Mouse (Mus musculus): ENCODE results near the gene Scn2a. TPM values are rescaled to one million over a fixed set of nuclear protein-coding genes. Genes with fewer than 3 reads are reported as not detected.

Gene Scn2a
- total and polyA plus RNA-seq, 2 experiments from 2014 or later: 65.6 to 105 TPM

GRCm38 (mm10) chr2:65701175-65701574 is 80.6 kb downstream of the Scn2a start:
- no peak for TF ChIP-seq CTCF (IDR thresholded peaks at IDR 0.05)
- no peaks in the 10 kb centered on the region for H3K4me1 ChIP-seq (ENCODE audit: insufficient read depth, low read length)
- no peak overlapping the region for H3K4me3 ChIP-seq (ENCODE audit: low read depth, low read length)
- WGBS: 74% methylated on average over 3 of the region's 3 CpGs
- ATAC-seq (ENCODE audit: low FRiP score): no peak
- DNase-seq (ENCODE audit: low spot score): no peak
- no peak overlapping the region for H3K27ac ChIP-seq (ENCODE audit: low read depth, low read length)
- H3K36me3 ChIP-seq (ENCODE audit: insufficient read depth, low read length): peaks cover 17% of the 10 kb centered on the region; the same call in 1 of the 2 replicates
- H3K27me3 ChIP-seq (ENCODE audit: insufficient read depth, low read length): no peaks in the 10 kb centered on the region
- H3K9me3 ChIP-seq (ENCODE audit: low read length): no peaks in the 10 kb centered on the region
- no peak overlapping the region for H3K9ac ChIP-seq (replicated peaks; ENCODE audit: low read length, poor library complexity, severe bottlenecking)
- H3K4me2 ChIP-seq (ENCODE audit: low read depth, low read length, poor library complexity, severe bottlenecking): no peak overlapping the region

GRCm38 (mm10) chr2:65722219-65722800 is 101.7 kb downstream of the Scn2a start:
- H3K4me1 ChIP-seq (ENCODE audit: insufficient read depth, low read length): no peaks in the 10 kb centered on the region
- no peak overlapping the region for H3K4me2 ChIP-seq (ENCODE audit: low read depth, low read length, poor library complexity, severe bottlenecking)
- 95% methylated on average over 6 of the region's 6 CpGs for WGBS
- H3K36me3 ChIP-seq (ENCODE audit: insufficient read depth, low read length): peaks cover 7% of the 10 kb centered on the region; the same call in 1 of the 2 replicates
- no peaks in the 10 kb centered on the region for H3K27me3 ChIP-seq (ENCODE audit: insufficient read depth, low read length)
- no peak overlapping the region for H3K27ac ChIP-seq (ENCODE audit: low read depth, low read length)
- H3K4me3 ChIP-seq (ENCODE audit: low read depth, low read length): no peak overlapping the region
- ATAC-seq (ENCODE audit: low FRiP score) (no peak), DNase-seq (ENCODE audit: low spot score) (no peak)
- TF ChIP-seq CTCF (IDR thresholded peaks at IDR 0.05): no peak
- no peaks in the 10 kb centered on the region for H3K9me3 ChIP-seq (ENCODE audit: low read length)
- H3K9ac ChIP-seq (replicated peaks; ENCODE audit: low read length, poor library complexity, severe bottlenecking): no peak overlapping the region

- ATAC-seq (ENCODE audit: low FRiP score) (no peak), DNase-seq (ENCODE audit: low spot score) (no peak)
- Histone ChIP-seq H3K4me3 (ENCODE audit: low read depth, low read length) (no peak overlapping the region), H3K27me3 (ENCODE audit: insufficient read depth, low read length) (no peaks in the 10 kb centered on the region), H3K36me3 (ENCODE audit: insufficient read depth, low read length) (peaks cover 12% of the 10 kb centered on the region), H3K27ac (ENCODE audit: low read depth, low read length) (no peak overlapping the region), H3K4me2 (ENCODE audit: low read depth, low read length, poor library complexity, severe bottlenecking) (no peak overlapping the region), H3K9me3 (ENCODE audit: low read length) (no peaks in the 10 kb centered on the region), H3K4me1 (ENCODE audit: insufficient read depth, low read length) (no peaks in the 10 kb centered on the region), H3K9ac (replicated peaks; ENCODE audit: low read length, poor library complexity, severe bottlenecking) (no peak overlapping the region)
- WGBS: 76% methylated on average over 5 of the region's 5 CpGs
- TF ChIP-seq CTCF (IDR thresholded peaks at IDR 0.05): no peak
These were observed 124.8 kb downstream of the Scn2a start for GRCm38 (mm10) chr2:65745400-65745799.

- DNase-seq (ENCODE audit: low spot score): no peak
These were observed 161.9 kb downstream of the Scn2a start for GRCm38 (mm10) chr2:65782442-65782841.

GRCm38 (mm10) chr2:65783392-65783791 is 162.8 kb downstream of the Scn2a start:
- H3K4me2 ChIP-seq (ENCODE audit: low read depth, low read length, poor library complexity, severe bottlenecking): no peak overlapping the region
- no peaks in the 10 kb centered on the region for H3K9me3 ChIP-seq (ENCODE audit: low read length)
- 83% methylated on average over 2 of the region's 2 CpGs for WGBS
- no peaks in the 10 kb centered on the region for H3K27me3 ChIP-seq (ENCODE audit: insufficient read depth, low read length)
- no peaks in the 10 kb centered on the region for H3K4me1 ChIP-seq (ENCODE audit: insufficient read depth, low read length)
- TF ChIP-seq CTCF (IDR thresholded peaks at IDR 0.05): no peak
- H3K36me3 ChIP-seq (ENCODE audit: insufficient read depth, low read length): no peaks in the 10 kb centered on the region
- no peak overlapping the region for H3K4me3 ChIP-seq (ENCODE audit: low read depth, low read length)
- DNase-seq (ENCODE audit: low spot score) (no peak), ATAC-seq (ENCODE audit: low FRiP score) (no peak)
- no peak overlapping the region for H3K9ac ChIP-seq (replicated peaks; ENCODE audit: low read length, poor library complexity, severe bottlenecking)
- H3K27ac ChIP-seq (ENCODE audit: low read depth, low read length): no peak overlapping the region

More at GRCm38 (mm10) chr2:65782442-65782841, 161.9 kb downstream of the Scn2a start:
- Histone ChIP-seq H3K27me3 (ENCODE audit: insufficient read depth, low read length) (no peaks in the 10 kb centered on the region), H3K4me2 (ENCODE audit: low read depth, low read length, poor library complexity, severe bottlenecking) (no peak overlapping the region), H3K4me1 (ENCODE audit: insufficient read depth, low read length) (no peaks in the 10 kb centered on the region), H3K9me3 (ENCODE audit: low read length) (no peaks in the 10 kb centered on the region), H3K36me3 (ENCODE audit: insufficient read depth, low read length) (no peaks in the 10 kb centered on the region), H3K27ac (ENCODE audit: low read depth, low read length) (no peak overlapping the region), H3K9ac (replicated peaks; ENCODE audit: low read length, poor library complexity, severe bottlenecking) (no peak overlapping the region), H3K4me3 (ENCODE audit: low read depth, low read length) (no peak overlapping the region)
- no peak for ATAC-seq (ENCODE audit: low FRiP score)
- TF ChIP-seq CTCF (IDR thresholded peaks at IDR 0.05): no peak
- 81% methylated on average over 7 of the region's 7 CpGs for WGBS

GRCm38 (mm10) chr2:65792516-65792915 is 171.9 kb downstream of the Scn2a start:
- Histone ChIP-seq H3K4me1 (ENCODE audit: insufficient read depth, low read length) (no peaks in the 10 kb centered on the region), H3K4me2 (ENCODE audit: low read depth, low read length, poor library complexity, severe bottlenecking) (no peak overlapping the region), H3K27ac (ENCODE audit: low read depth, low read length) (no peak overlapping the region), H3K36me3 (ENCODE audit: insufficient read depth, low read length) (no peaks in the 10 kb centered on the region), H3K9ac (replicated peaks; ENCODE audit: low read length, poor library complexity, severe bottlenecking) (no peak overlapping the region), H3K9me3 (ENCODE audit: low read length) (no peaks in the 10 kb centered on the region), H3K27me3 (ENCODE audit: insufficient read depth, low read length) (no peaks in the 10 kb centered on the region), H3K4me3 (ENCODE audit: low read depth, low read length) (no peak overlapping the region)
- 26% methylated on average over 3 of the region's 3 CpGs for WGBS
- peak; percentile 76 for DNase-seq (ENCODE audit: low spot score)
- peak; percentile 82 for TF ChIP-seq CTCF (IDR thresholded peaks at IDR 0.05)
- ATAC-seq (ENCODE audit: low FRiP score): no peak
